Mouse (Mus musculus) hindbrain, postnatal 0 days (tissue): Measurements from ENCODE around the gene Cyp4v3. TPM values are rescaled to one million over a fixed set of nuclear protein-coding genes. Genes with fewer than 3 reads are reported as not detected.

Experiments
- ATAC-seq: fragments of 200-750 bp; cut with Nextera tagmentation; 2 replicates; pipeline ENCODE4 v1.8.0; 2017; ENCODE audit warnings: mild to moderate bottlenecking, moderate TSS enrichment, moderate library complexity
- DNase-seq: peaks from one replicate; pipeline ENCODE4 v3.0.0-alpha.2; 2015; ENCODE audit warnings: low spot score
- H3K27ac ChIP-seq: fragments of 300-500 bp; sonication (generic); 2 replicates; pipeline ENCODE4 v1.5.1; 2014; ENCODE audit warnings: mild to moderate bottlenecking
- H3K27me3 ChIP-seq: fragments of 300-500 bp; sonication (generic); 2 replicates; pipeline ENCODE4 v1.6.1; 2014; ENCODE audit warnings: low read length, mixed read lengths; ENCODE audit not compliant: insufficient read depth
- H3K36me3 ChIP-seq: fragments of 300-500 bp; sonication (generic); 2 replicates; pipeline ENCODE4 v1.6.1; 2014; ENCODE audit warnings: low read length, mixed read lengths; ENCODE audit not compliant: insufficient read depth
- H3K4me1 ChIP-seq: fragments of 300-500 bp; sonication (generic); 2 replicates; pipeline ENCODE4 v1.6.1; 2014; ENCODE audit warnings: antibody characterized with exemption, low read length, mixed read lengths; ENCODE audit not compliant: insufficient read depth
- H3K4me2 ChIP-seq: fragments of 300-500 bp; sonication (generic); 2 replicates; pipeline ENCODE4 v1.6.1; 2014; ENCODE audit warnings: low read depth, mild to moderate bottlenecking, low read length, moderate library complexity, mixed read lengths
- H3K4me3 ChIP-seq: fragments of 300-500 bp; sonication (generic); 2 replicates; pipeline ENCODE4 v1.5.1; 2014; ENCODE audit warnings: low read length
- H3K9ac ChIP-seq: fragments of 300-500 bp; sonication (generic); replicated peaks from 2 replicates; pipeline ENCODE4 v1.6.1; 2014; ENCODE audit warnings: mild to moderate bottlenecking, low read length, moderate library complexity, mixed read lengths
- H3K9me3 ChIP-seq: fragments of 300-500 bp; sonication (generic); 2 replicates; pipeline ENCODE4 v1.6.1; 2016; ENCODE audit warnings: low read length, mixed read lengths
- CTCF ChIP-seq: IDR thresholded peaks from 2 replicates; pipeline ENCODE4 v1.5.1; 2016; ENCODE audit warnings: antibody characterized with exemption, control low read depth, low read depth
- WGBS: fragments of 180-500 bp; shearing (Covaris S2); extraction: QIAGEN DNeasy Blood & Tissue Kit; methylation state at CpG from one replicate; pipeline ENCODE4 v1.1.7; 2014; 5-methylcytosine and 5-hydroxymethylcytosine counted together
- polyA plus RNA-seq: library from polyadenylated mRNA; unstranded; fragments of >200 nt; fragmentation: Nextera tagmentation; extraction: Ambion mirVana; gene quantifications from 2 replicates; pipeline ENCODE4 v1.2.1, GENCODE M21; 2015
- total RNA-seq: library from RNA; depleted of rRNA; stranded (reverse); fragments of >200 nt; gene quantifications from 2 replicates; pipeline ENCODE4 v1.2.3, GENCODE M21; 2014; rRNA removed

Gene Cyp4v3
- total and polyA plus RNA-seq, 2 experiments from 2014 or later: 2.4 to 2.8 TPM

DNA sequence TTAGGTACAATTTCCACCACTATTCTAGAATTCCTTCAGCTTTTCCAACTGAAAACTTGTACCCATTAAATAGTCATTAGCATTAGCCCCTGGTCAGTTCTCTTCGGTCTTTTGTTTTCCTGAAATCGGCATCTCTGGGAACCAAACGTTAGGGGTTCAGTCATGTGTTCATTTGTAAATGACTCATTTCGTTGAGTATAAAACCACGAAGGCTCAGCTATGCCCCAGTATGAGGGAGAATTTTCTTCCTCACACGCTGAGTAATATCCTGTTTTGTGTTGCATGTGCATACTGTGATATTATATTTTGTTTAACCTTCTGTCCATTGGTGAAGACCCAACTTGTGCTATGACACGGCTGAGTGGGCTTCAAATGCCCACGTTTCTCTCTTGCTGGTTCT lies 74.6 kb downstream of the Cyp4v3 start:
- H3K4me3 ChIP-seq: no peak overlapping the region
- H3K4me1 ChIP-seq: no peaks in the 10 kb centered on the region
- no peaks in the 10 kb centered on the region for H3K9me3 ChIP-seq
- no peaks in the 10 kb centered on the region for H3K36me3 ChIP-seq
- no peak overlapping the region for H3K4me2 ChIP-seq
- ATAC-seq: no peak
- no peak overlapping the region for H3K27ac ChIP-seq
- H3K9ac ChIP-seq: no peak overlapping the region
- 72% methylated on average over 8 of the region's 8 CpGs for WGBS
- H3K27me3 ChIP-seq: no peaks in the 10 kb centered on the region
- no peak for TF ChIP-seq CTCF
- DNase-seq: no peak

DNA sequence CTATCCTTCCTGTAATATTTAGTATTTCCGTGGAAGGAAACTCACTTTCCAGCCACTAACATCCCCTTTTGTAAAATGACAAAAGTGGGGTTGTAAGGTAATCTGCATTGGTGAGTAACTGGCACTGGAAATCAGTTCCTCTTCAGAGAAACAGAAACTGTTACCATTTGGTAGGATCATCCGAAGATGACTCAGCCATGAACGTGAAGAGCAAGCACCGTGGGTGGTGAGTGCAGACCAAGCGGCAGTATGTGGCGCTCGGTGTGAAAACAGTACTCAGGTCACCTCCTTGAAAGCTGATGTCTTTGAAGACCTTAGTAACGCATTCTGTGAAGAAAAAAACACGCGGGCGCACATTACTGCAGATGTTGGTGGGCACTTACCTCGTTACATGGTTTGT lies 78.0 kb downstream of the Cyp4v3 start:
- TF ChIP-seq CTCF: no peak
- Histone ChIP-seq H3K9ac (no peak overlapping the region), H3K27me3 (no peaks in the 10 kb centered on the region), H3K9me3 (no peaks in the 10 kb centered on the region), H3K27ac (no peak overlapping the region), H3K36me3 (no peaks in the 10 kb centered on the region), H3K4me1 (no peaks in the 10 kb centered on the region), H3K4me2 (no peak overlapping the region), H3K4me3 (no peak overlapping the region)
- ATAC-seq: no peak
- DNase-seq: no peak
- 89% methylated on average over 12 of the region's 12 CpGs for WGBS

Other genes with a start within 250 kb of the Cyp4v3 start
- not detected in 2 replicates for gene F11, start 71.2 kb downstream of the Cyp4v3 start, total RNA-seq
- gene F11, start 71.2 kb downstream of the Cyp4v3 start, polyA plus RNA-seq: not detected in 2 replicates
- gene Klkb1, start 38.4 kb downstream of the Cyp4v3 start, total RNA-seq: 0.16 TPM in 1 of 2 replicates, not detected in the other
- gene Klkb1, start 38.4 kb downstream of the Cyp4v3 start, polyA plus RNA-seq: 0.06 TPM in 1 of 2 replicates, not detected in the other
- not detected in 2 replicates for gene Gm45753, start 24.8 kb downstream of the Cyp4v3 start, total RNA-seq
- not detected in 2 replicates for gene Gm45753, start 24.8 kb downstream of the Cyp4v3 start, polyA plus RNA-seq
- 24.6 and 27.7 TPM in 2 replicates for gene Fam149a, start 49.1 kb upstream of the Cyp4v3 start, total RNA-seq
- gene Fam149a, start 49.1 kb upstream of the Cyp4v3 start, polyA plus RNA-seq: 19.8 and 20.2 TPM in 2 replicates
- 1.2 and 1.7 TPM in 2 replicates for gene Tlr3, start 77.9 kb upstream of the Cyp4v3 start, total RNA-seq
- 1.5 and 1.7 TPM in 2 replicates for gene Tlr3, start 77.9 kb upstream of the Cyp4v3 start, polyA plus RNA-seq
- 53.0 and 65.6 TPM in 2 replicates for gene Sorbs2, start 174.6 kb upstream of the Cyp4v3 start, total RNA-seq
- gene Sorbs2, start 174.6 kb upstream of the Cyp4v3 start, polyA plus RNA-seq: 37.4 and 37.8 TPM in 2 replicates